Mouse (Mus musculus) stomach, postnatal 0 days (tissue): ENCODE results near the gene Gen1. TPM values are rescaled to one million over a fixed set of nuclear protein-coding genes. Genes with fewer than 3 reads are reported as not detected.

Experiments
- ATAC-seq: fragments of 200-750 bp; cut with Nextera tagmentation; 2 replicates; pipeline ENCODE4 v1.8.0; 2017; ENCODE audit not compliant: low FRiP score, low TSS enrichment
- DNase-seq: peaks from one replicate; pipeline ENCODE4 v3.0.0-alpha.2; 2016; ENCODE audit warnings: low spot score
- H3K27ac ChIP-seq: fragments of 300-500 bp; sonication (generic); replicated peaks from 2 replicates; pipeline ENCODE4 v1.5.1; 2014; ENCODE audit warnings: mild to moderate bottlenecking, control low read depth
- H3K27me3 ChIP-seq: fragments of 300-500 bp; sonication (generic); 2 replicates; pipeline ENCODE4 v1.6.1; 2014; ENCODE audit warnings: low read length; ENCODE audit not compliant: control insufficient read depth, insufficient read depth
- H3K36me3 ChIP-seq: fragments of 300-500 bp; sonication (generic); 2 replicates; pipeline ENCODE4 v1.6.1; 2014; ENCODE audit warnings: low read length, mixed read lengths; ENCODE audit not compliant: control insufficient read depth, insufficient read depth
- H3K4me1 ChIP-seq: fragments of 300-500 bp; sonication (generic); replicated peaks from 2 replicates; pipeline ENCODE4 v1.6.1; 2014; ENCODE audit warnings: antibody characterized with exemption; ENCODE audit not compliant: control insufficient read depth, insufficient read depth
- H3K4me2 ChIP-seq: fragments of 300-500 bp; sonication (generic); replicated peaks from 2 replicates; pipeline ENCODE4 v1.6.1; 2014; ENCODE audit warnings: low read depth, mild to moderate bottlenecking, control low read depth, moderate library complexity
- H3K4me3 ChIP-seq: fragments of 300-500 bp; sonication (generic); 2 replicates; pipeline ENCODE4 v1.5.1; 2014; ENCODE audit warnings: low read depth, low read length, control low read depth
- H3K9ac ChIP-seq: fragments of 300-500 bp; sonication (generic); 2 replicates; pipeline ENCODE4 v1.6.1; 2014; ENCODE audit warnings: mild to moderate bottlenecking, low read length, control low read depth, mixed read lengths
- H3K9me3 ChIP-seq: fragments of 300-500 bp; sonication (generic); 2 replicates; pipeline ENCODE4 v1.6.1; 2016; ENCODE audit warnings: low read length; ENCODE audit not compliant: control insufficient read depth
- CTCF ChIP-seq: IDR thresholded peaks from 2 replicates; pipeline ENCODE4 v1.5.1; 2016; ENCODE audit warnings: antibody characterized with exemption, low read depth, mild to moderate bottlenecking, moderate library complexity
- EP300 ChIP-seq: optimal IDR thresholded peaks from 2 replicates; pipeline ENCODE3; 2016; ENCODE audit warnings: antibody characterized with exemption
- WGBS: fragments of 180-500 bp; shearing (Covaris S2); extraction: QIAGEN DNeasy Blood & Tissue Kit; methylation state at CpG from one replicate; pipeline ENCODE4 v1.1.7; 2014; 5-methylcytosine and 5-hydroxymethylcytosine counted together
- polyA plus RNA-seq: library from polyadenylated mRNA; unstranded; fragments of >200 nt; fragmentation: Nextera tagmentation; extraction: Ambion mirVana; gene quantifications from 2 replicates; pipeline ENCODE4 v1.2.1, GENCODE M21; 2015

The Gen1 gene
- 1.6 and 2.0 TPM in 2 replicates for polyA plus RNA-seq

DNA sequence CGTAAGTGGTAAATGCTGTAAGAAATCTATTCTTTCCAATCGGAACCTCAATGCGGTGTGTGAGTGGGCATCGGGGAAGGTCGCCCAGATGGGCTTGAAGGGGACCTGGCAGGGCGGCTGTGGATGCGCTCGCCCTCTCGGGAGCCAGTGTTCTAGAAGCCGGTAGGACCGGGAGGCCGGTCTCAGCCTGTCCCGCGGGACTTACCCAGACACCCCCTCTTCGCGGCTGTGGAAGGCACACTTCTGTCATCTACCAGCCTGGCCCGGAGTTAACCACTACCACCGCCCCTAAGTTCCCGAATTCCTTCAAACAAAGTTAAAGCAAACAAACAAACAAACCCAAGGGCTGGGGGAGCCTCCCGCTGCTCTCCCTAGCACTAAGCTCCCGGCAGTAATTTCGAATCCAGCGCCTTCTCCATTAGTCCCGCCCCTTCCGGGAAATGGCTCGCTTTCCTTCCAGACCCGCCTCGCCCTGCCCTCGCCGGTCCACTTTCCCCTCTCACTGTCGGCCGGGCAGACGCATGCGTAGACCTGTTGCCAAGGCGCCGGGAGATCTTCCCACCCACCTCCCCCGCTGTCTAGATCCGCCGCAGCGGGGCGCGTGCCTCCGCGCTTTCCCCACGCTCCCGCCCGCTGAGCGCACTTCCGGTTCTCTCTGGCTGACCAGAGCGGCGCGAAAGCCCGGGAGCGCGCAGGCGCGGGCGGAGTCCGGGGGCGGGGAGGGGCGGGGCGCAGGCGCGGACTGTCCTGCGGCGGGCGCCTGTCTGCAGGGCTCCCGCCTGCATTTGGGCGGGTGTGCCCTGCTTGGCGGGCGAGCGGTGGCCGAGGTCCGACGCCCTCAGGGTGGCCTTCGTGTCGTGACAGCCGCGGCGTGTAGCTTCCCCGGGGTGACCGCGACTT lies at the start of gene Gen1, which contains the start of gene Smc6:
TSS of gene Gen1 (minus strand) at position 420 of the 900 bp plus-strand sequence.
TSS of gene Smc6 (plus strand) at position 505 of the 900 bp plus-strand sequence.
- H3K4me3 ChIP-seq: peak within 1 kb of the TSS; percentile 97
- WGBS: under 1% methylated on average over 72 of the region's 83 CpGs
- H3K36me3 ChIP-seq: no peaks in the 10 kb centered on the region
- peak within 1 kb of the TSS; percentile 96 for H3K27ac ChIP-seq
- H3K4me1 ChIP-seq: no peaks in the 10 kb centered on the region
- H3K9ac ChIP-seq: peak within 1 kb of the TSS; percentile 93
- H3K4me2 ChIP-seq: peak within 1 kb of the TSS; percentile 74
- ATAC-seq (peak; percentile 98), DNase-seq (peak; percentile 98)
- no peaks in the 10 kb centered on the region for H3K9me3 ChIP-seq
- peak; percentile 31 for TF ChIP-seq CTCF
- no peak for TF ChIP-seq EP300
- no peaks in the 10 kb centered on the region for H3K27me3 ChIP-seq

GRCm38 (mm10) chr12:11313840-11314239 lies 48.2 kb upstream of the Gen1 start:
- Histone ChIP-seq H3K27ac (no peak overlapping the region), H3K4me1 (no peaks in the 10 kb centered on the region), H3K27me3 (no peaks in the 10 kb centered on the region), H3K4me2 (no peak overlapping the region), H3K36me3 (peaks cover 14% of the 10 kb centered on the region; the same call in 1 of the 2 replicates), H3K4me3 (no peak overlapping the region), H3K9ac (no peak overlapping the region), H3K9me3 (no peaks in the 10 kb centered on the region)
- no peak for DNase-seq
- WGBS: 33% methylated on average over 1 of the region's 1 CpGs
- no peak for ATAC-seq
- TF ChIP-seq EP300 (no peak), CTCF (peak; percentile 53)

DNA sequence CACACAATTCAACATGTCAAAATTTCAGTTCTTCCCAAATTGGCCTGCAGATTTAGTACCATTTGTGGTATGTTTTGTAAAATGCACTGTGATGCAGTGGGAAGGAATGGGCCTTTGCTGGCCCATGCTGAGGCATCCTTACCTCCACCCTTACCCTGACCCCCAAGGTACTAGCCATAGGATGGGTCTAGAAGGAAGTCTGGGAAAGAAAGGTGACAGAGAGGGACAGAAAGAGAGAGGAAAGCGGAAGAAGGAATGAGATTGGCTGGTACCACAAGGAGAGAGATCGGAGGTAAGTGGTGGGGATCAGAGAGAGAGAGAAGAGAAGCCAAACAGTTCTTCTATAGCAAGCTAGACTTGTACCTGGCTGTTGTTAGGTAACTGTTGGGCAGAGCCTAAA lies 45.5 kb upstream of the Gen1 start:
- no peak overlapping the region for H3K4me2 ChIP-seq
- no peaks in the 10 kb centered on the region for H3K4me1 ChIP-seq
- WGBS: 98% methylated on average over 2 of the region's 2 CpGs
- no peak overlapping the region for H3K9ac ChIP-seq
- no peaks in the 10 kb centered on the region for H3K9me3 ChIP-seq
- TF ChIP-seq CTCF: no peak
- TF ChIP-seq EP300: no peak
- no peaks in the 10 kb centered on the region for H3K27me3 ChIP-seq
- H3K27ac ChIP-seq: no peak overlapping the region
- H3K36me3 ChIP-seq: peaks cover 16% of the 10 kb centered on the region
- ATAC-seq (no peak), DNase-seq (no peak)
- no peak overlapping the region for H3K4me3 ChIP-seq

DNA sequence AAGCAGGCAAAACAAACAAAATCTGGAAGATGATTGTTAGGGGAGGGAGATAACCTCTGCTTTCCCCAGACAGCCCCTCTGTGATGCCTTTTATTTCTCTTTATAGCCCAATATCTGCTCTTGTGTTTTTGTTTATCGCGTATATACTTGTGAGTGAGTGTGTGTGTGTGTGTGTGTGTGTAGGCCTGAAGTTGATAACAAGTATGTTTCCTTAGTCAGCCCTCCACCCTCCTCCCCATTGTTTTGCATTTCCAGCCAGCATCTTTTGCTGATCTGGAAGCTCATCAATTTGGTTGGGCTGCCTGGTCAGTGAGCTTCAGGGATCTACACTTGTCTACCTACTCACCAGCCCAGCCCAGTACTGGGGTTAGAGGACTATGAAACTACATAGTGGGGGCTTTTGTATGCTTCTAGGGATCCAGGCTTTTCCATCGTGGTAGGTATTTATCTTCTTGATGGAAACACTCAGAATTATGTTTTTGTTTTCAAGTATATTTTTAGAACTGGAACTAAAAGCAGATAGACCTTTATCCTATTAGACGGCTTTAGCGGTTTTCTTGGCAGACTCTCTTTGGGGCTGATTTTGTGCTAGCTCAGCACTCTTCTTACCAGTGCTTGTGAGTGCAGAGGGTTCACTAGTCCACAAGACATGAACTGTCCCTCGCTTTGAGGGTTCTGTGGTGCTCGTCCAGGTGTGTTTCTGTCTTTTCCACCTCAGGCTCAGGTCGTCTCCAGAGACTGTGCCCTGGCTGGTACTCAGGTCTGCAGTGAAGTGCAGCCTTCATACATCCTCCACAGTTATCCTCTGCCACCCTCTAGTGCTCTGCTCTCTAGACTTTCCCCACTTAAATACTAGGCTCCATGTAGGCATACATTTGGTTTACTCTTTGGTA lies 41.4 kb upstream of the Gen1 start:
- ATAC-seq (no peak), DNase-seq (no peak)
- Histone ChIP-seq H3K4me2 (no peak overlapping the region), H3K27ac (no peak overlapping the region), H3K4me3 (no peak overlapping the region), H3K27me3 (no peaks in the 10 kb centered on the region), H3K9me3 (no peaks in the 10 kb centered on the region), H3K4me1 (no peaks in the 10 kb centered on the region), H3K9ac (no peak overlapping the region), H3K36me3 (peaks cover 18% of the 10 kb centered on the region)
- 87% methylated on average over 8 of the region's 8 CpGs for WGBS
- TF ChIP-seq CTCF: no peak
- TF ChIP-seq EP300: no peak

DNA sequence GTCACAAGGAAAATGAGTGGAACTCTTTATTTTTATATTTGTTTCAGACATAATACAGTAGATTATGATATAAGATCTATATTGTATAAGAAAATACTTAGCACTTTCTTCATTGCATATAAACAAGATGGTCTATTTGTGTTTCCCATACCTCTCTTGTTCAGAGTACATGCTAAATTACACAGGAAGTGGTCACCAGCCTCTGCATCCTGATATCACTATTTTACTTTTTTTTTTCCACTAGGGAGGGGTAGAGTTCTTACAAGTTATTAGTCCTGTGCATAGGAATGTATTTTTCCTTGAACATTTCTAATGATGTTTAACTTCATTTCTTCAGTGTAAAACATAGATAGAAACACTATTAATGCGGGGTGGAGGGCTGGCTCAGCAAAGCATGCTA lies 35.3 kb upstream of the Gen1 start:
- H3K4me1 ChIP-seq: no peaks in the 10 kb centered on the region
- ATAC-seq: no peak
- no peaks in the 10 kb centered on the region for H3K9me3 ChIP-seq
- no peak overlapping the region for H3K4me3 ChIP-seq
- H3K27ac ChIP-seq: no peak overlapping the region
- H3K27me3 ChIP-seq: no peaks in the 10 kb centered on the region
- H3K4me2 ChIP-seq: no peak overlapping the region
- no peak for DNase-seq
- no peak for TF ChIP-seq EP300
- TF ChIP-seq CTCF: no peak
- 90% methylated on average over 1 of the region's 1 CpGs for WGBS
- no peak overlapping the region for H3K9ac ChIP-seq
- peaks cover 18% of the 10 kb centered on the region for H3K36me3 ChIP-seq
